Mouse (Mus musculus) cortical plate, adult 2 months (tissue): ENCODE data around the gene Camkk2.

ENCODE experiments used
- CTCF ChIP-seq: fragments of 200-500 bp; IDR thresholded peaks from 2 replicates; pipeline ENCODE4 v1.5.1; 2011; ENCODE audit warnings: mild to moderate bottlenecking, control low read depth, low read length; ENCODE audit not compliant: insufficient read depth; ENCODE audit errors: extremely low read depth
- POLR2A ChIP-seq: fragments of 200-500 bp; IDR thresholded peaks from 2 replicates; pipeline ENCODE4 v1.6.1; 2011; ENCODE audit warnings: mild to moderate bottlenecking, low read length, control low read depth; ENCODE audit not compliant: insufficient read depth; ENCODE audit errors: extremely low read depth

- TF ChIP-seq CTCF (no peak), POLR2A (no peak)
Observed at GRCm38 (mm10) chr5:122735853-122736252, 43.4 kb downstream of the Camkk2 start.
